Mouse (Mus musculus): ENCODE measurements at regions not wholly inside any gene's neighbourhood (a gene's known extent, or its start where the extent isn't known, plus 50 kb on each side); places are given as distances from the start of the nearest gene placed in this dataset.

GRCm38 (mm10) chr7:136434510-136434909 is 459.9 kb upstream of the Mgmt start:
- no peak for DNase-seq (ENCODE audit: low spot score)

- no peak for DNase-seq (ENCODE audit: low spot score)
Observed at GRCm38 (mm10) chr7:136443436-136443835, 451.0 kb upstream of the Mgmt start.

- no peak for DNase-seq (ENCODE audit: low spot score)
Observed at GRCm38 (mm10) chr7:136445091-136445490, 449.3 kb upstream of the Mgmt start.

GRCm38 (mm10) chr7:136449286-136449685 is 445.1 kb upstream of the Mgmt start:
- no peak for DNase-seq (ENCODE audit: low spot score)

- no peak for DNase-seq (ENCODE audit: low spot score)
Observed at GRCm38 (mm10) chr7:136451672-136452361, 442.6 kb upstream of the Mgmt start.

- no peak for DNase-seq (ENCODE audit: low spot score)
Observed at GRCm38 (mm10) chr7:136452561-136452960, 441.9 kb upstream of the Mgmt start.

GRCm38 (mm10) chr7:136457171-136457570 is 437.2 kb upstream of the Mgmt start:
- no peak for DNase-seq (ENCODE audit: low spot score)

GRCm38 (mm10) chr7:136457867-136458448 is 436.5 kb upstream of the Mgmt start:
- DNase-seq (ENCODE audit: low spot score), result no peak

GRCm38 (mm10) chr7:136477135-136477534 is 417.3 kb upstream of the Mgmt start:
- no peak for DNase-seq (ENCODE audit: low spot score)

GRCm38 (mm10) chr7:136480641-136481202 is 413.7 kb upstream of the Mgmt start:
- no peak for DNase-seq (ENCODE audit: low spot score)

GRCm38 (mm10) chr7:136483237-136483636 is 411.2 kb upstream of the Mgmt start:
- no peak for DNase-seq (ENCODE audit: low spot score)

GRCm38 (mm10) chr7:136487556-136487955 is 406.9 kb upstream of the Mgmt start:
- DNase-seq (ENCODE audit: low spot score), result no peak

- DNase-seq (ENCODE audit: low spot score), result no peak
Observed at GRCm38 (mm10) chr7:136494862-136495261, 399.6 kb upstream of the Mgmt start.

GRCm38 (mm10) chr7:136496335-136497242 is 397.8 kb upstream of the Mgmt start:
- DNase-seq (ENCODE audit: low spot score), result no peak

- DNase-seq (ENCODE audit: low spot score), result no peak
Observed at GRCm38 (mm10) chr7:136500059-136500458, 394.4 kb upstream of the Mgmt start.

- no peak for DNase-seq (ENCODE audit: low spot score)
Observed at GRCm38 (mm10) chr7:136501094-136501493, 393.3 kb upstream of the Mgmt start.

GRCm38 (mm10) chr7:136501855-136502847 is 392.3 kb upstream of the Mgmt start:
- no peak for DNase-seq (ENCODE audit: low spot score)

- no peak for DNase-seq (ENCODE audit: low spot score)
Observed at GRCm38 (mm10) chr7:136511389-136511788, 383.0 kb upstream of the Mgmt start.

- no peak for DNase-seq (ENCODE audit: low spot score)
Observed at GRCm38 (mm10) chr7:136515376-136515775, 379.0 kb upstream of the Mgmt start.

GRCm38 (mm10) chr7:136525821-136526220 is 368.6 kb upstream of the Mgmt start:
- no peak for DNase-seq (ENCODE audit: low spot score)
